Mouse (Mus musculus) lung, postnatal 0 days (tissue): ENCODE measurements around the gene Cacnb2. TPM values are rescaled to one million over a fixed set of nuclear protein-coding genes. Genes with fewer than 3 reads are reported as not detected.
A peak's percentile ranks its signal among the peaks of the same experiment; 100 is the strongest.

Experiments used
- ATAC-seq: fragments of 200-750 bp; cut with Nextera tagmentation; 2 replicates; pipeline ENCODE4 v1.8.0; 2017; ENCODE audit warnings: moderate library complexity
- DNase-seq: peaks from one replicate; pipeline ENCODE4 v3.0.0-alpha.2; 2016; ENCODE audit warnings: low spot score
- H3K27ac ChIP-seq: fragments of 300-500 bp; sonication (generic); 2 replicates; pipeline ENCODE4 v1.5.1; 2014; ENCODE audit warnings: antibody characterized with exemption, mild to moderate bottlenecking, low read length, mixed read lengths
- H3K27me3 ChIP-seq: fragments of 300-500 bp; sonication (generic); replicated peaks from 2 replicates; pipeline ENCODE4 v1.6.1; 2014; ENCODE audit warnings: low read length, mixed read lengths; ENCODE audit not compliant: insufficient read depth
- H3K36me3 ChIP-seq: fragments of 300-500 bp; sonication (generic); 2 replicates; pipeline ENCODE4 v1.6.1; 2014; ENCODE audit warnings: low read length, mixed read lengths; ENCODE audit not compliant: insufficient read depth
- H3K4me1 ChIP-seq: fragments of 300-500 bp; sonication (generic); 2 replicates; pipeline ENCODE4 v1.6.1; 2014; ENCODE audit warnings: antibody characterized with exemption, low read depth, low read length, mixed read lengths; ENCODE audit not compliant: insufficient read depth
- H3K4me2 ChIP-seq: fragments of 300-500 bp; sonication (generic); replicated peaks from 2 replicates; pipeline ENCODE4 v1.6.1; 2014; ENCODE audit warnings: low read depth, mild to moderate bottlenecking, low read length, moderate library complexity, mixed read lengths
- H3K4me3 ChIP-seq: fragments of 300-500 bp; sonication (generic); 2 replicates; pipeline ENCODE4 v1.5.1; 2014; ENCODE audit warnings: low read depth, low read length
- H3K9ac ChIP-seq: fragments of 300-500 bp; sonication (generic); replicated peaks from 2 replicates; pipeline ENCODE4 v1.6.1; 2014; ENCODE audit warnings: low read depth, mild to moderate bottlenecking
- H3K9me3 ChIP-seq: fragments of 300-500 bp; sonication (generic); 2 replicates; pipeline ENCODE4 v1.6.1; 2016; ENCODE audit warnings: low read length, mixed read lengths
- CTCF ChIP-seq: IDR thresholded peaks from 2 replicates; pipeline ENCODE4 v1.5.1; 2016; ENCODE audit warnings: antibody characterized with exemption, mild to moderate bottlenecking
- EP300 ChIP-seq: IDR thresholded peaks from 2 replicates; pipeline ENCODE4 v1.6.1; 2016; ENCODE audit warnings: antibody characterized with exemption, mild to moderate bottlenecking, control low read depth
- WGBS: fragments of 180-500 bp; shearing (Covaris S2); extraction: QIAGEN DNeasy Blood & Tissue Kit; methylation state at CpG from one replicate; pipeline ENCODE4 v1.1.7; 2014; 5-methylcytosine and 5-hydroxymethylcytosine counted together
- polyA plus RNA-seq: library from polyadenylated mRNA; unstranded; fragments of >200 nt; fragmentation: Nextera tagmentation; extraction: Ambion mirVana; gene quantifications from 2 replicates; pipeline ENCODE4 v1.2.1, GENCODE M21; 2015

Cacnb2 gene
- 5.1 and 5.2 TPM in 2 replicates for polyA plus RNA-seq

DNA sequence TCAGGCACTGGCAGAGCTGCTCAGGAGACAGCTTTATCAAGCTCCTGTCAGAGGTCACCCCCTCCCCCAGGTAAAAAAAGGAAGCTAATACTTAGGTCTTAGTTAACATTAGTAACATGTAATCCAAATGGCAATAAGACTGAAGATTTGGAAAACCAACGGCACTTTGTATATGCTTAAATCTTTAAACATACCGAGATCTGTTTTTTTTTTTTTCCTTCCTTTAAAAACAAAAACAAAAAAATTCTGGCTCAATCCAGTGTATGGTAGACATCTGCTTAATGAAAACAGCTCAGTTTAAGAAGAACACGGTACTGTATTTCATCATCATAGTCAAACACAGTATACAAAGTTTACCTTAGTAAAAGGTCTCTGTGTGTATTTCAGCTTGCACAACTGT is at the start of gene Cacnb2:
Gene Cacnb2 (plus strand): TSS at position 301 of the 400 bp plus-strand sequence.
- Histone ChIP-seq H3K4me3 (peak within 1 kb of the TSS; percentile 62), H3K36me3 (no peaks in the 10 kb centered on the region), H3K9me3 (no peaks in the 10 kb centered on the region), H3K27me3 (no peaks in the 10 kb centered on the region), H3K27ac (peak within 1 kb of the TSS; percentile 63; the same call in 1 of the 2 replicates), H3K4me1 (no peaks in the 10 kb centered on the region), H3K4me2 (peak within 1 kb of the TSS; percentile 94), H3K9ac (0 out of 2 replicates have a peak within 1 kb of the TSS, but pooled peaks have one; percentile 50)
- TF ChIP-seq CTCF: no peak
- no peak for TF ChIP-seq EP300
- DNase-seq (no peak), ATAC-seq (no peak)
- 26% methylated on average over 3 of the region's 3 CpGs for WGBS

DNA sequence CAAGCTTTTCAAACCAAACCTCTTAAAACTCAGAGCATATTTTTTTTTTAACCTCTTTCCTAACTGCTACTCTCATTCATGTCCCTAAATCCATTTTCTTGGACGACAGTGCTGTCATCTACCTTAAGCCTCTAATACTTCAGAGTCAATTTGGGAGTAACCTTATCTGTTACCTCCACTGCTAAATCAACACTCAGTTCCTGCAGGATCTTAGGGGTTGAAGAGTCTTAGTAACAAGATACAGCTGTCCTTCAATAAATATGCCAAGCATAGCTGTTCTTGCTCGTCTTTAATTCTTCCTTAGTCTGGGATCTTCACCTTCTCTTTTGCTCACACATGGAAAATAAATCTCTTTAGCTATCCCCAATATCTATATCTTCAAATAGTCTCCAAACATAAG is 34.9 kb upstream of the Cacnb2 start:
- no peaks in the 10 kb centered on the region for H3K9me3 ChIP-seq
- no peak overlapping the region for H3K4me3 ChIP-seq
- no peaks in the 10 kb centered on the region for H3K27me3 ChIP-seq
- ATAC-seq (no peak), DNase-seq (no peak)
- H3K36me3 ChIP-seq: no peaks in the 10 kb centered on the region
- no peak for TF ChIP-seq CTCF
- no peak for TF ChIP-seq EP300
- H3K9ac ChIP-seq: no peak overlapping the region
- 16% methylated on average over 2 of the region's 2 CpGs for whole genome bisulfite sequencing
- H3K27ac ChIP-seq: no peak overlapping the region
- H3K4me2 ChIP-seq: no peak overlapping the region
- no peaks in the 10 kb centered on the region for H3K4me1 ChIP-seq

DNA sequence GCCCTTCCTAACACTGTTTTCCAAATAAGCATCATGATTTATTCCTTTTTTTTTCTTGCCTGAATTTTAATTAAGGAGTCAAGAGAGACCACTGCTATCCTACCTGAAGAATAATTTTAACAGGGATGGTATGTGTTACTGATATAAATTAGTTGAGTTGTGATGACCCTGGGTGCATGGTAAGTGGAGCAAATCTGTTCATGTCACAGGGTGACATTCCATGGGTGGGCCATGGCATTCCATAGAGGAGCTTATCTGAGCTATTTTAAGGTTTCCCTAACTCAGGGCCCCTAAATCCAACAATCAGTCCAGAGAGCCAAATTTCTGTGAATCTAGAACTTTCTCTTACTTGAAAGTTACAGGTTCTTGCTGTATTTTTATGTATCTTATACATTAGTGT is 31.6 kb upstream of the Cacnb2 start:
- no peak for TF ChIP-seq EP300
- no peak for TF ChIP-seq CTCF
- no peak for ATAC-seq
- no peak overlapping the region for H3K27ac ChIP-seq

DNA sequence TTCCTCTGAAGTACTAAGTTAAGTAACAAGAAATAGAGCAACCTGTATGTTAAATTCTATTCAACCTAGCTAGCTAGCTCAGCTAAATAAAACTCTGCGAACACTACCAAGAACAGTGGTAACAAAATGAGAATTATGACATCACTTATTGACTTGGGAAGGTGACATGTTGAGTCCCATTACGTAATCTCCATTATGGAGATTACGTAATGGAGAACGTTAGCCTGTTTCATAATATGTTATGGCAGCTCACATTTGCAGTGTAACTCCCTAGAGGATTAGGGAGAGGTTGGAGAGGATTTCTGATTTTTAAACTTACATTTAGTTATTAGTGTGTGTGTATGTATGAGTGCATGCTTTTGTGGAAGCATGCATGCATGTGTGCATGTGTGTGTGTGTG is 13.3 kb upstream of the Cacnb2 start:
- WGBS: 44% methylated on average over 4 of the region's 4 CpGs
- no peak for TF ChIP-seq CTCF
- TF ChIP-seq EP300: no peak
- peak; percentile 35 for ATAC-seq

More for the DNA sequence above, 31.6 kb upstream of the Cacnb2 start:
- H3K36me3 ChIP-seq: no peaks in the 10 kb centered on the region
- H3K4me1 ChIP-seq: no peaks in the 10 kb centered on the region
- H3K9ac ChIP-seq: no peak overlapping the region
- no peak for DNase-seq
- no peaks in the 10 kb centered on the region for H3K9me3 ChIP-seq
- no peak overlapping the region for H3K4me2 ChIP-seq
- H3K4me3 ChIP-seq: no peak overlapping the region
- no peaks in the 10 kb centered on the region for H3K27me3 ChIP-seq

DNA sequence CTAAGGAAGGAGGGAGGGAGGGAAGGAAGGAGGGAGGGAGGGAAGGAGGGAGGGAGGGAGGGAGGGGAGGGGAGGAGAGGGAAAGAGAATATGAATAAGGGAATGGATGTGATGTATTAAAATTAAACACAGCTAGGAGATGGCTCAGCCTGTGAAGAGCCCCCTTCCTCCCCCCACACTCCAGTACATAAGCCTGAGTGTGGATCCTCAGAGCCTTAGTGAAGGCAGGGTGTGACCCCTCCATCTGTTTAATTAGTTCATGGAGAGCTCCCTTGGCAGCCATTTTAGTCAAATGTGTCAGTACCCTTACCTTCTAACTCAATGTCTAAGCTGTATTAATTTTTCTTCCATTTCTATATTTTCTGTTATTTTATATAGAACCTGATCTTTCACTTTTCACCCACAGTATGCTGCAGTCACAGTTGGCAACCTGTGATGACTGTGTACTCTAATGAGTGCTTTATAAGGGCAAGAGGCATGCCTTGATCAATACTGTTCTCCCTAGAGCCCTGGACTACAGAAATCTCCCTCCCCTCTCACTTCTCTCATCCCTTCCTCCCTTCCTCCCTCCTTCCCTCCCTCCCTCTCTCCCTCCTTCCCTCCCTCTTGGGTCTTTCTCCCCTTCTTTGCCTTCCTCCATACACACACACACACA is 4.9 kb upstream of the Cacnb2 start:
- H3K27me3 ChIP-seq: no peaks in the 10 kb centered on the region
- no peaks in the 10 kb centered on the region for H3K4me1 ChIP-seq
- H3K9me3 ChIP-seq: no peaks in the 10 kb centered on the region
- DNase-seq: no peak
- no peak overlapping the region for H3K9ac ChIP-seq
- TF ChIP-seq EP300 (no peak), CTCF (no peak)
- H3K4me2 ChIP-seq: no peak overlapping the region
- H3K36me3 ChIP-seq: no peaks in the 10 kb centered on the region
- no peak overlapping the region for H3K27ac ChIP-seq
- no peak overlapping the region for H3K4me3 ChIP-seq
- no peak for ATAC-seq

More for the DNA sequence above, 13.3 kb upstream of the Cacnb2 start:
- no peak overlapping the region for H3K4me2 ChIP-seq
- H3K9me3 ChIP-seq: no peaks in the 10 kb centered on the region
- no peak overlapping the region for H3K4me3 ChIP-seq
- no peak overlapping the region for H3K9ac ChIP-seq
- DNase-seq: peak; percentile 60
- H3K36me3 ChIP-seq: no peaks in the 10 kb centered on the region
- H3K27ac ChIP-seq: no peak overlapping the region
- no peaks in the 10 kb centered on the region for H3K27me3 ChIP-seq
- H3K4me1 ChIP-seq: no peaks in the 10 kb centered on the region

DNA sequence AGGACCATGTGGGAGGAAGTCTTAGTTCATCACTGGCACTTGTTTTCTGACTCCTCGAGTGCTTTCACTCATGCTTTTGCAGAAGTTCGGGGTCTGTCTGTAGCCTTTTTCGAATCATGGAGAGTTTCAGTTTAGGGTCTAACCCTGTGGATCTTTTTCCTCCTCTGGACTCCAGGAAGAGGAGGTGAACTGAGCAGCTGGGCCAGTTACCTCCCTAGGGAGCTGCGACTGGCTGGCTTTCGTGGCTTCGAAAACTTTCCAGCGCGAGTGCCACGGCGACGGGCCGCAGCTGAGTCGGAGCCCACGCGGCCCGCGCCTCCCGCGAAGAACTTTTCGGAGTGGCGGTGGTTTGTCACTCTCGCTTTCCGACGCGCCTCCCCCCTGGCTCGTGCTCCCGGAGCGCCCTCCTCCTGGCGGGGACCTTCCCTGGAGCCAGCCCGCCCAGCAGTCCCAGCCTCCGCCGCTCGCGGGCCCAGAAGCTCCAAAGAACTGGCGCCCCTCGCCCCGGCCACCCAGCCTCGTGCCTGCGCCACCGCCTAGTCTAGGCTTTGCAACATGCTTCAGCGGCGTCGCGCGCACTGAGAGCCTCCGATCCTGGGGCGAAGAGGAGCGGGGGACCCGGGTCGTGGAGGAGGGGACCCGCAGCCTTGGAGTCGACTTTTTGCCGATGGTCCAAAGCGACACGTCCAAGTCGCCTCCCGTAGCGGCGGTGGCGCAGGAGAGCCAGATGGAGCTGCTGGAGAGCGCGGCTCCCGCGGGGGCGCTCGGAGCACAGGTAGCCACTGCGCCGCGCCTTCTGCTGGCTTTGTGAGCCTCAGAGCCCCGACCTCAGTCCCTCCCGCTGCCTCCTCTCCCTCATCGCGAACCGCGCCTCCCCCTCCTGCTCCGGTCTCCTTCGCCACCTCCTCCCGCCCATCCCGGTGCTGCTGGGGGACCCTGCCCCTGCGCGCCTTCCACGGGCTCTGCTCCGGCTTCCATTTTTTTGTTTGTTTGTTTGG is 1.2 kb downstream of the Cacnb2 start:
- H3K9me3 ChIP-seq: no peaks in the 10 kb centered on the region
- TF ChIP-seq CTCF (peak; percentile 44), EP300 (no peak)
- H3K9ac ChIP-seq: peak overlapping the region; percentile 50
- H3K4me2 ChIP-seq: peak overlapping the region; percentile 94
- under 1% methylated on average over 65 of the region's 83 CpGs for WGBS
- H3K4me1 ChIP-seq: no peaks in the 10 kb centered on the region
- DNase-seq (peak; percentile 86), ATAC-seq (peak; percentile 90)
- peak overlapping the region; percentile 62 for H3K4me3 ChIP-seq
- no peaks in the 10 kb centered on the region for H3K36me3 ChIP-seq
- H3K27ac ChIP-seq: peak overlapping the region; percentile 63
- H3K27me3 ChIP-seq: no peaks in the 10 kb centered on the region
